Mouse (Mus musculus): ENCODE measurements around the gene C1ra. TPM values are rescaled to one million over a fixed set of nuclear protein-coding genes. Genes with fewer than 3 reads are reported as not detected.
A peak's percentile ranks its signal among the peaks of the same experiment; 100 is the strongest.
"Not testable (repeated sequence)": the region's sequence is repeated elsewhere in the genome, so short reads cannot be mapped to it uniquely, and the experiment has no call there.

Gene C1ra
- total RNA-seq, 1 experiment from 2014 or later: 1.4 TPM

GRCm38 (mm10) chr6:124527881-124528280, 15.7 kb downstream of the C1ra start:
- ATAC-seq (replicated peaks; ENCODE audit: insufficient number of reproducible peaks, low FRiP score, low TSS enrichment, poor library complexity, severe bottlenecking): no peak

- ATAC-seq (replicated peaks; ENCODE audit: insufficient number of reproducible peaks, low FRiP score, low TSS enrichment, poor library complexity, severe bottlenecking): no peak
These were observed 18.9 kb downstream of the C1ra start for GRCm38 (mm10) chr6:124531077-124531476.

- ATAC-seq (replicated peaks; ENCODE audit: insufficient number of reproducible peaks, low FRiP score, low TSS enrichment, poor library complexity, severe bottlenecking): not testable (repeated sequence)
These were observed 24.1 kb downstream of the C1ra start for GRCm38 (mm10) chr6:124536125-124536829.

- not testable (repeated sequence) for ATAC-seq (replicated peaks; ENCODE audit: insufficient number of reproducible peaks, low FRiP score, low TSS enrichment, poor library complexity, severe bottlenecking)
These were observed 29.0 kb downstream of the C1ra start for GRCm38 (mm10) chr6:124541176-124541575.

- ATAC-seq (replicated peaks; ENCODE audit: insufficient number of reproducible peaks, low FRiP score, low TSS enrichment, poor library complexity, severe bottlenecking): peak; percentile 44; the same call in 1 of the 2 replicates
These were observed 30.1 kb downstream of the C1ra start, which contains the start of gene C1s1 for GRCm38 (mm10) chr6:124542284-124542683. Gene C1s1 (minus strand): TSS chr6:124542359.

- no peak for ATAC-seq (replicated peaks; ENCODE audit: insufficient number of reproducible peaks, low FRiP score, low TSS enrichment, poor library complexity, severe bottlenecking)
These were observed 32.3 kb downstream of the C1ra start for GRCm38 (mm10) chr6:124544466-124544865.

- no peak for ATAC-seq (replicated peaks; ENCODE audit: insufficient number of reproducible peaks, low FRiP score, low TSS enrichment, poor library complexity, severe bottlenecking)
These were observed 33.2 kb downstream of the C1ra start for GRCm38 (mm10) chr6:124545425-124545824.

GRCm38 (mm10) chr6:124547979-124548378, 35.8 kb downstream of the C1ra start:
- not testable (repeated sequence) for ATAC-seq (replicated peaks; ENCODE audit: insufficient number of reproducible peaks, low FRiP score, low TSS enrichment, poor library complexity, severe bottlenecking)

- no peak for ATAC-seq (replicated peaks; ENCODE audit: insufficient number of reproducible peaks, low FRiP score, low TSS enrichment, poor library complexity, severe bottlenecking)
These were observed 36.9 kb downstream of the C1ra start for GRCm38 (mm10) chr6:124549023-124549550.

GRCm38 (mm10) chr6:124552766-124553165, 40.6 kb downstream of the C1ra start:
- no peak for ATAC-seq (replicated peaks; ENCODE audit: insufficient number of reproducible peaks, low FRiP score, low TSS enrichment, poor library complexity, severe bottlenecking)

GRCm38 (mm10) chr6:124555956-124556355, 43.8 kb downstream of the C1ra start:
- ATAC-seq (replicated peaks; ENCODE audit: insufficient number of reproducible peaks, low FRiP score, low TSS enrichment, poor library complexity, severe bottlenecking): not testable (repeated sequence)

- not testable (repeated sequence) for ATAC-seq (replicated peaks; ENCODE audit: insufficient number of reproducible peaks, low FRiP score, low TSS enrichment, poor library complexity, severe bottlenecking)
These were observed 49.0 kb downstream of the C1ra start for GRCm38 (mm10) chr6:124561156-124561555.

- not testable (repeated sequence) for ATAC-seq (replicated peaks; ENCODE audit: insufficient number of reproducible peaks, low FRiP score, low TSS enrichment, poor library complexity, severe bottlenecking)
These were observed 49.4 kb downstream of the C1ra start for GRCm38 (mm10) chr6:124561611-124562010.

- ATAC-seq (replicated peaks; ENCODE audit: insufficient number of reproducible peaks, low FRiP score, low TSS enrichment, poor library complexity, severe bottlenecking): 0 out of 2 replicates have a peak, but pooled peaks have one; percentile 29
These were observed 57.8 kb downstream of the C1ra start, which contains the start of gene C1rb for GRCm38 (mm10) chr6:124570026-124570425. Gene C1rb (plus strand): TSS chr6:124570294.

Other genes with a start within 250 kb of the C1ra start
- 1.7 to 2.9 TPM (median 2.2 TPM) in 3 replicates for gene Cd163, start 207.7 kb upstream of the C1ra start, total RNA-seq (2017)
- 17.3 to 24.2 TPM (median 20.2 TPM) in 3 replicates for gene Pex5, start 97.3 kb upstream of the C1ra start, total RNA-seq (2017)
- not detected in 3 replicates for gene Clstn3, start 47.6 kb upstream of the C1ra start, total RNA-seq (2017)
- gene C1rl, start 19.3 kb upstream of the C1ra start, total RNA-seq (2017): 0.19 to 0.21 TPM (median 0.19 TPM) in 3 replicates
- gene C1s1, start 30.0 kb downstream of the C1ra start, total RNA-seq (2017): not detected in 3 replicates
- not detected in 3 replicates for gene C1rb, start 57.9 kb downstream of the C1ra start, total RNA-seq (2017)
- gene C1s2, start 123.7 kb downstream of the C1ra start, total RNA-seq (2017): not detected in 3 replicates
- 18.6 to 29.6 TPM (median 20.8 TPM) in 3 replicates for gene Lpcat3, start 150.6 kb downstream of the C1ra start, total RNA-seq (2017)
- 82.8 to 125 TPM (median 86.6 TPM) in 3 replicates for gene Emg1, start 199.8 kb downstream of the C1ra start, total RNA-seq (2017)
- gene Phb2, start 199.9 kb downstream of the C1ra start, total RNA-seq (2017): 123 to 138 TPM (median 126 TPM) in 3 replicates
- gene Ptpn6, start 226.3 kb downstream of the C1ra start, total RNA-seq (2017): 1,360 to 1,911 TPM (median 1,427 TPM) in 3 replicates
- gene Grcc10, start 229.0 kb downstream of the C1ra start, total RNA-seq (2017): 150 to 174 TPM (median 165 TPM) in 3 replicates
- gene Gm45234, start 243.6 kb downstream of the C1ra start, total RNA-seq (2017): 0.19 to 0.43 TPM in 2 of 3 replicates, not detected in the other
- gene Atn1, start 244.1 kb downstream of the C1ra start, total RNA-seq (2017): 1.5 to 6.2 TPM in 2 of 3 replicates, not detected in the other

Data from monocyte, adult 5-6 weeks (primary cell).